Mouse (Mus musculus): ENCODE data around the gene Ubxn6. TPM values are rescaled to one million over a fixed set of nuclear protein-coding genes. Genes with fewer than 3 reads are reported as not detected.

Gene Ubxn6
- polyA plus RNA-seq, 1 experiment from 2014 or later: 84.0 TPM

DNA sequence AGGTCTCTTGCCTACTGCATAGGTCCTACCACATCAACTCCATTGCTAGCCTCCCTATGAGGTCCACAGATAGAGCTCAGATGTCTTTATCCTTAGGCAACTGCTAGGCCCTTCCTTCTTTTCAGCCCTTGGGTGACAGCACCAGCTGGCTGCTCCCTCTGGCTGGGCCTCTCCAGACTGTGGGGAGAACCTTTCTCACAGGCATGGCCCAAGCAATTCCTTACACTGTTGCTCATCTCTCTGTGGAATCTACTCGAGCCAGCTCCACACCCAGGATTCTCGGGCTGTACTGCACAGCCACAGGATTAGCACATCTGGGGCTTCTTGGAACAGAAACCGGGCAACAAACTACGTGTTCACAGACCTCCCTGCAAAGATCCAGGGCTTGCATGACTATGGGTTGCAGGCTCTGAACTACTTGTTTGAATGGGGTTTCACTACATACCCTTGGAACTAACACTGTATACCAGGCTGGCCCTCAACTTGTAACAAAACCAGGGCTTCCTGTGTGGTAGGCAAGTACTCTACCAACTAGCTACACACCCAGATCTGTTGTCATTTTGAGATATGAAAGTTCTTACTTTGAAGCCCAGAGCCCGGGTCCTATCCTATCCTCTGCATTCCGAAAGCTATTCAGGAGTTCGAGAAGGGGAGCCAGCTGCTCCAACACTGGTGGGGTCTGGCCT lies 40.6 kb downstream of the Ubxn6 start:
- Histone ChIP-seq H3K36me3 (ENCODE audit: control insufficient read depth, insufficient read depth, low read length) (peaks cover 6% of the 10 kb centered on the region; the same call in 1 of the 2 replicates), H3K4me3 (ENCODE audit: low read depth, low read length) (no peak overlapping the region), H3K27me3 (ENCODE audit: control insufficient read depth, insufficient read depth, low read depth, low read length) (no peaks in the 10 kb centered on the region), H3K27ac (ENCODE audit: low read length) (no peak overlapping the region), H3K4me2 (ENCODE audit: low read length) (no peak overlapping the region), H3K9ac (ENCODE audit: low read depth, low read length) (no peak overlapping the region), H3K4me1 (ENCODE audit: control insufficient read depth, insufficient read depth, low read length) (peaks cover 13% of the 10 kb centered on the region), H3K9me3 (replicated peaks; ENCODE audit: control insufficient read depth, low read length, poor library complexity, severe bottlenecking) (no peaks in the 10 kb centered on the region)
- ATAC-seq: no peak
- WGBS: 92% methylated on average over 7 of the region's 7 CpGs

- peaks cover 13% of the 10 kb centered on the region for H3K4me1 ChIP-seq (ENCODE audit: control insufficient read depth, insufficient read depth, low read length)
- no peaks in the 10 kb centered on the region for H3K27me3 ChIP-seq (ENCODE audit: control insufficient read depth, insufficient read depth, low read depth, low read length)
- no peaks in the 10 kb centered on the region for H3K9me3 ChIP-seq (replicated peaks; ENCODE audit: control insufficient read depth, low read length, poor library complexity, severe bottlenecking)
- no peak overlapping the region for H3K9ac ChIP-seq (ENCODE audit: low read depth, low read length)
- peaks cover 6% of the 10 kb centered on the region; the same call in 1 of the 2 replicates for H3K36me3 ChIP-seq (ENCODE audit: control insufficient read depth, insufficient read depth, low read length)
- H3K27ac ChIP-seq (ENCODE audit: low read length): no peak overlapping the region
- ATAC-seq: no peak
- WGBS: 78% methylated on average over 7 of the region's 7 CpGs
- H3K4me3 ChIP-seq (ENCODE audit: low read depth, low read length): no peak overlapping the region
- no peak overlapping the region for H3K4me2 ChIP-seq (ENCODE audit: low read length)
These were observed 42.0 kb downstream of the Ubxn6 start for GRCm38 (mm10) chr17:56032831-56033230.

- no peak for ATAC-seq
- no peak overlapping the region for H3K4me2 ChIP-seq (ENCODE audit: low read length)
- no peaks in the 10 kb centered on the region for H3K9me3 ChIP-seq (replicated peaks; ENCODE audit: control insufficient read depth, low read length, poor library complexity, severe bottlenecking)
- H3K36me3 ChIP-seq (ENCODE audit: control insufficient read depth, insufficient read depth, low read length): peaks cover 6% of the 10 kb centered on the region; the same call in 1 of the 2 replicates
- no peak overlapping the region for H3K27ac ChIP-seq (ENCODE audit: low read length)
- H3K4me1 ChIP-seq (ENCODE audit: control insufficient read depth, insufficient read depth, low read length): peaks cover 13% of the 10 kb centered on the region
- no peaks in the 10 kb centered on the region for H3K27me3 ChIP-seq (ENCODE audit: control insufficient read depth, insufficient read depth, low read depth, low read length)
- WGBS: 76% methylated on average over 6 of the region's 6 CpGs
- no peak overlapping the region for H3K9ac ChIP-seq (ENCODE audit: low read depth, low read length)
- H3K4me3 ChIP-seq (ENCODE audit: low read depth, low read length): no peak overlapping the region
These were observed 42.6 kb downstream of the Ubxn6 start for GRCm38 (mm10) chr17:56032127-56032733.

DNA sequence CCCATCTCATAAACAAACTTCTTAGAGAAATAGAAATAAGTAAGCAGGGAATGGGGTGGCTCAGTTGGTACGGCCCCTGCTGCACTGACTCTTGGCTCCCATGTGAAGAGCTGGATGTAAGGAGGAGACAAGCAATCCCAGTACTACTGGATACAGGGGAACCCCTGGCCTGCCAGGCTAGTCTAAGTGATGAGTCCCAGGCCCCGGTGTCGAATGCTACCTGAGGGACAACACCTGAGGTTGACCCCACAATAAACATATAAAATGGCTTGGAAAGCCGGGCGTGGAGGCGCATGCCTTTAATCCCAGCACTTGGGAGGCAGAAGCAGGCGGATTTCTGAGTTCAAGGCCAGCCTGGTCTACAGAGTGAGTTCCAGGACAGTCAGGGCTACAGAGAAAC lies 43.4 kb downstream of the Ubxn6 start:
- Histone ChIP-seq H3K9ac (ENCODE audit: low read depth, low read length) (no peak overlapping the region), H3K27me3 (ENCODE audit: control insufficient read depth, insufficient read depth, low read depth, low read length) (no peaks in the 10 kb centered on the region), H3K4me3 (ENCODE audit: low read depth, low read length) (no peak overlapping the region), H3K36me3 (ENCODE audit: control insufficient read depth, insufficient read depth, low read length) (peaks cover 6% of the 10 kb centered on the region; the same call in 1 of the 2 replicates), H3K4me2 (ENCODE audit: low read length) (no peak overlapping the region), H3K27ac (ENCODE audit: low read length) (no peak overlapping the region), H3K9me3 (replicated peaks; ENCODE audit: control insufficient read depth, low read length, poor library complexity, severe bottlenecking) (no peaks in the 10 kb centered on the region), H3K4me1 (ENCODE audit: control insufficient read depth, insufficient read depth, low read length) (peaks cover 13% of the 10 kb centered on the region)
- no peak for ATAC-seq
- 94% methylated on average over 7 of the region's 7 CpGs for WGBS

- WGBS: 79% methylated on average over 5 of the region's 5 CpGs
- Histone ChIP-seq H3K36me3 (ENCODE audit: control insufficient read depth, insufficient read depth, low read length) (peaks cover 6% of the 10 kb centered on the region; the same call in 1 of the 2 replicates), H3K4me2 (ENCODE audit: low read length) (no peak overlapping the region), H3K4me1 (ENCODE audit: control insufficient read depth, insufficient read depth, low read length) (peaks cover 12% of the 10 kb centered on the region), H3K27ac (ENCODE audit: low read length) (no peak overlapping the region), H3K9ac (ENCODE audit: low read depth, low read length) (no peak overlapping the region), H3K27me3 (ENCODE audit: control insufficient read depth, insufficient read depth, low read depth, low read length) (no peaks in the 10 kb centered on the region), H3K4me3 (ENCODE audit: low read depth, low read length) (no peak overlapping the region), H3K9me3 (replicated peaks; ENCODE audit: control insufficient read depth, low read length, poor library complexity, severe bottlenecking) (no peaks in the 10 kb centered on the region)
- ATAC-seq: no peak
These were observed 43.9 kb downstream of the Ubxn6 start for GRCm38 (mm10) chr17:56030919-56031318.

GRCm38 (mm10) chr17:56030238-56030870 lies 44.5 kb downstream of the Ubxn6 start:
- Histone ChIP-seq H3K9ac (ENCODE audit: low read depth, low read length) (no peak overlapping the region), H3K4me2 (ENCODE audit: low read length) (no peak overlapping the region), H3K9me3 (replicated peaks; ENCODE audit: control insufficient read depth, low read length, poor library complexity, severe bottlenecking) (no peaks in the 10 kb centered on the region), H3K4me1 (ENCODE audit: control insufficient read depth, insufficient read depth, low read length) (peaks cover 7% of the 10 kb centered on the region), H3K36me3 (ENCODE audit: control insufficient read depth, insufficient read depth, low read length) (peaks cover 6% of the 10 kb centered on the region; the same call in 1 of the 2 replicates), H3K27ac (ENCODE audit: low read length) (no peak overlapping the region), H3K27me3 (ENCODE audit: control insufficient read depth, insufficient read depth, low read depth, low read length) (no peaks in the 10 kb centered on the region), H3K4me3 (ENCODE audit: low read depth, low read length) (no peak overlapping the region)
- ATAC-seq: no peak
- WGBS: 94% methylated on average over 9 of the region's 9 CpGs

DNA sequence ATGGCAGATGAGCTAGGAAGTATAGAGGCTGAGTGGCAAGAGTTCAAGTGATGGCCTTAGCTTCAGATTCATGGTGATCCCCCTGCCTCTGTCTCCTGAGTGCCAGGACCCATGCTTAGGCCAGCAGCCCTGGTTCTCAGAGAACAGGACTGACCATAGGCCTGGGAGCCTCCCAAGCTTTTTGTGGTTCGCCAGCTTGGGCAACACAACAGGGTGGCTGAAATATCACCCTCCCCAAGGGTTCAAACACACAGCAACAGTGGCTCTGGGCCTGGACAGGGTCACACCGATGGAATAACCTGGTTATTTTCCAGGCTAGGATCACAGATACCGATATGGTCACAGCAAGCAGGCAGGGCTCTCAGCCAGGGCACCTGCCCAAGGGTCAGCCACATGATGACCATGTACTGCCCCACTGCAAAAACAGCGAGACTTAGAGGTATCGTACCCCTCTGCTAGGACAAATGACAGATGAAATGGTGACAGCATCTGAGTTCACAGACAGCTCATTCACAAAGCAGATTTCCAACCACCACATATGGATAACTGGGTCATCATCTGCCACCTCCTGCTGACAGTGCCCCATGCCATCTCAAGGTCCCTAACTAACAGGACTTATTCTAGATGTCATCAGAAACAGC lies 46.9 kb downstream of the Ubxn6 start:
- H3K9ac ChIP-seq (ENCODE audit: low read depth, low read length): no peak overlapping the region
- no peak overlapping the region for H3K27ac ChIP-seq (ENCODE audit: low read length)
- no peaks in the 10 kb centered on the region for H3K9me3 ChIP-seq (replicated peaks; ENCODE audit: control insufficient read depth, low read length, poor library complexity, severe bottlenecking)
- no peaks in the 10 kb centered on the region for H3K27me3 ChIP-seq (ENCODE audit: control insufficient read depth, insufficient read depth, low read depth, low read length)
- WGBS: 94% methylated on average over 5 of the region's 5 CpGs
- no peaks in the 10 kb centered on the region for H3K4me1 ChIP-seq (ENCODE audit: control insufficient read depth, insufficient read depth, low read length)
- no peak overlapping the region for H3K4me2 ChIP-seq (ENCODE audit: low read length)
- ATAC-seq: no peak
- no peak overlapping the region for H3K4me3 ChIP-seq (ENCODE audit: low read depth, low read length)
- H3K36me3 ChIP-seq (ENCODE audit: control insufficient read depth, insufficient read depth, low read length): no peaks in the 10 kb centered on the region; the same call in 1 of the 2 replicates

- Histone ChIP-seq H3K9me3 (replicated peaks; ENCODE audit: control insufficient read depth, low read length, poor library complexity, severe bottlenecking) (no peaks in the 10 kb centered on the region), H3K4me1 (ENCODE audit: control insufficient read depth, insufficient read depth, low read length) (no peaks in the 10 kb centered on the region), H3K27me3 (ENCODE audit: control insufficient read depth, insufficient read depth, low read depth, low read length) (no peaks in the 10 kb centered on the region), H3K36me3 (ENCODE audit: control insufficient read depth, insufficient read depth, low read length) (no peaks in the 10 kb centered on the region; the same call in 1 of the 2 replicates), H3K4me3 (ENCODE audit: low read depth, low read length) (no peak overlapping the region), H3K27ac (ENCODE audit: low read length) (no peak overlapping the region), H3K9ac (ENCODE audit: low read depth, low read length) (no peak overlapping the region), H3K4me2 (ENCODE audit: low read length) (no peak overlapping the region)
- WGBS: 100% methylated on average over 1 of the region's 1 CpGs
- ATAC-seq: no peak
These were observed 47.9 kb downstream of the Ubxn6 start for GRCm38 (mm10) chr17:56026881-56027280.
